Mouse (Mus musculus): ENCODE data around the gene Morn5.

Morn5 gene

DNA sequence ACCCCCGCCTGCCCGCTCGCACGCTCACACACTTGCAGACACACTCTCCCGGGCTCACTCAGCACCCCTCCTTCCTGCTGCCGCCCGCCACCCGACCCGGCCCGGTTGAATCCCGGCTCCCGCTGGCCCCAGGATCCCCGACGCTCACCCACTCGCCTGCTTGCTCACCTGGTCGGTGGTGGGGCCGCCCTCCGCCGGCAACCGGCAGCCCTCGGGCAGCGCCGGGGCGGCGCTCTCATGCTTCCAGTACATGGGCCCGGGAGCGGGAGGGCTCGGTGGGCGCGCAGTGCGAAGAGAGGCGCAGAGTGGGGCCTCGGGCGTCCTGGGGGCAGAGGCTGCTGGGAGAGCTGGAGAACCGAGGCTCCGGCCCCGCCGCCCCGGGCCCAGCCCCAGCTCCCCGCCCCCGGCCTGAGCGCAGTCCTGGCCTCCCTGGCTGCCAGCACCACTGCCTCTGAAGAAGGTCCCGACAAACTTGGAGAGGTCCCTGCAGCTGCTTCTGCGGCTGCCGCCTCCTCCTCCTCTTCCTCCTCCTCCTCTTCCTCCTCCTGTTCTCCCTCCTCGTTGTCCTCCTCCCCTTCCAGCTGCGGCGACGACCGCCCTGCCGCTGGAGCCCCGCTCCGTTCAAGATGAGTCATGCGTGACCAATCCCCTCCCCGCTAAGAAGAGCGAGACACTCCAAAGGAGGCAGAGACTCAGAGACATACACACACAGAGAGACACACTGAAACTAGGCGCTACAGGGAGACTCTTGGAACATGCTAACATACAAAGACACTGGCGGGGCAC, 55.9 kb downstream of the Morn5 start, which contains the start of gene Lhx6:
Gene Lhx6, minus strand, starts transcription at position 453 of the 786 bp plus-strand sequence.
- no peak for DNase-seq

DNA sequence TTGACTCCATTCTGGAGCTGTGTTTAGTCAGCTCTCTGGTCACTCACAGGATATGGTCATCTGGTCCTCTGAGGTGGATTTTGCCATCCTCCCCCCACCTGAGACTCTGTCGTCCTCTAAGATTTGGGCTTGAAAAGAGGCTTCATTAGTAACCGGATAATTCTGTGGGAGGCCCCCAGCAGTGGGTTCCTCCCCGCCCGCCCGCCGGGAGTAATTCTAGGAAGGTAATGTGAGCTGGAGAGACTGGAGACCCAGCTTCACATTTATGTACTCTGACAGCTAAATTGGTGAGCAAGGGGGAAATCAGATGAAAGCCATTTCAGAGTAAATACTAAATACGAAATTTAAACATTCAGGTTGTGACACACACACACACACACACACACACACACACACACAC, 59.4 kb downstream of the Morn5 start:
- DNase-seq, result no peak

- no peak for DNase-seq
These were observed 63.4 kb downstream of the Morn5 start for GRCm38 (mm10) chr2:36112632-36113031.

DNA sequence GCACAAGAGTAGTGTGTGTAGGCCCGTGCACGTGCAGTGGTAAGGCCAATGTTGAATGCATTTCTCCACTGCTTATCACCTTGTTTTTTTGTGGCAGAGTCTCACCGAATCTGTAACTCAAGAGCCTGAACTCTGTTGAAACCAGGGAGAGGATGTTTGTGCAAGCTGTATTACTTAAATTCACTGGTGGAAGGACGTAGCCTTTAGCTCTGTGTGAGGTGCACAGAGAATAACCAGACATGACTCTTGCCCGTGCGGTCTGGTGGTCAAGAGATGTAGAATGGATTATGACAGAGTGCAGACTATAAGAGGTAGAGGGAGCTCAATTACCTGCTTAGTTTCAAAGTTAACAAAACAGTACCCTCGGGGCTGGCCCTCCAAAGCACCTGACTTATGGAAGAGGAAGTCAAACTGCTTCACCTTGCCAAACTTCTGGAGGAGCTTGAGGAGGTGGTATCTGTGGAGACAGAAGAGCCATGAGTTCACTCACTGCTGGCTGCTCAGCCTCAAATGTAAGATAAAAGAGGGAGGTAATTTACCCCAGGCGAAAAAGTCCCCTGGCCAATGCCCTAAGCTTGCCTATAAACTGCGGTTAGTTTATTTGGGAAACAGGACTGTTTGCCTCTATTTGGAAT, 77.7 kb downstream of the Morn5 start:
- no peak for DNase-seq

GRCm38 (mm10) chr2:36127973-36128372, 78.7 kb downstream of the Morn5 start:
- no peak for DNase-seq

DNA sequence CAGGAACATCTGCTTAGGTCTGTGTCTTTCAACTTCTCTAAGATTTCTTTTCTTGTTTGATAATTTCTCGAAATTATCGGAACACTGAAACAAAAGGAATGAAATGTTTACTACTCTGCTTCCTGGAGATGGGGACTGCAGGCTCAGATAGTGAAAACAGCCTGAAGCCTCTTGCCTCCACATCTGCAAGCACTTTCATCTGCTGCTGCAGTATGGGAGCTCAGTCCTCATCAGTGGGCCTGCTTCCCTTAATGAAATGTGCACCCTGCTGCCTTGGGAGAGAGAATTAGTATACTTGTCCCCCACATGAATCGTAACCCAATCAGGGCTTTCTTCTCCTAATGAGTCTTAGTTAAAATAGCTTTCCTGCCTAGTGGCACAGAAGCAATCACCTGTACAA, 79.8 kb downstream of the Morn5 start:
- no peak for DNase-seq
